Comparison of ENCODE assay signal across 8 mouse cellular contexts in genomic region chr6:22288737-22289460, GRCm38 (mm10). TPM values are rescaled to one million over a fixed set of nuclear protein-coding genes. Genes with fewer than 3 reads are reported as not detected.
DNase-seq lines count a peak whose midpoint lies in the region; ATAC-seq and TF ChIP-seq lines count a peak whose summit lies in the region.

No protein-coding gene starts in this region.

- under 1% methylated on average over 38 of the region's 38 CpGs for WGBS in forebrain, embryonic 13.5 days
- WGBS in intestine, embryonic 15.5 days = 2% methylated on average over 38 of the region's 38 CpGs

- peak; percentile 28 for TF ChIP-seq CTCF in layer of hippocampus, adult 2 months (conservative IDR thresholded peaks at IDR 0.05)
- no peak for TF ChIP-seq CTCF in bone marrow macrophage, adult 2 months (IDR thresholded peaks at IDR 0.05; ENCODE audit: low read depth, low read length)

- H3K36me3 ChIP-seq in forebrain, embryonic 13.5 days (ENCODE audit: poor library complexity, severe bottlenecking) = no peaks in the 10 kb centered on the region
- no peaks in the 10 kb centered on the region for H3K36me3 ChIP-seq in intestine, embryonic 15.5 days

- H3K4me3 ChIP-seq in layer of hippocampus, adult 2 months = peak overlapping the region; percentile 46
- peak overlapping the region; percentile 55 for H3K4me3 ChIP-seq in bone marrow macrophage, adult 2 months (ENCODE audit: insufficient read depth, low read length)
- peak overlapping the region; percentile 46 for H3K4me3 ChIP-seq in forebrain, embryonic 13.5 days
- peak overlapping the region; percentile 36 for H3K4me3 ChIP-seq in intestine, embryonic 15.5 days (replicated peaks)

- no peak for TF ChIP-seq POLR2A in bone marrow macrophage, adult 2 months (IDR thresholded peaks at IDR 0.05; ENCODE audit: borderline replicate concordance, low read depth, low read length)

- peaks cover 57% of the 10 kb centered on the region for H3K27me3 ChIP-seq in forebrain, embryonic 13.5 days
- peaks cover 17% of the 10 kb centered on the region for H3K27me3 ChIP-seq in intestine, embryonic 15.5 days (replicated peaks)

- DNase-seq in layer of hippocampus, adult 2 months (ENCODE audit: low spot score in 2 of 2) = no peak
- DNase-seq in layer of hippocampus, adult 11-12 months (ENCODE audit: low spot score) = no peak
- DNase-seq in lung, postnatal 10 days = peak; percentile 11
- peak; percentile 42 to 61 for DNase-seq in right cerebral cortex, postnatal 10 days (ENCODE audit: low spot score in 2 of 2)
- DNase-seq in adipocyte (ENCODE audit: low spot score) = no peak

- no peaks in the 10 kb centered on the region for H3K9me3 ChIP-seq in forebrain, embryonic 13.5 days (replicated peaks)
- no peaks in the 10 kb centered on the region for H3K9me3 ChIP-seq in intestine, embryonic 15.5 days

- H3K4me2 ChIP-seq in forebrain, embryonic 13.5 days = peak overlapping the region; percentile 92
- peak overlapping the region; percentile 85 for H3K4me2 ChIP-seq in intestine, embryonic 15.5 days (replicated peaks)

- H3K9ac ChIP-seq in forebrain, embryonic 13.5 days = no peak overlapping the region; the same call in 1 of the 2 replicates
- H3K9ac ChIP-seq in intestine, embryonic 15.5 days = 0 out of 2 replicates have a peak overlapping the region, but pooled peaks have one; percentile 17

- H3K4me1 ChIP-seq in bone marrow macrophage, adult 2 months (ENCODE audit: control insufficient read depth, insufficient read depth, low read length) = no peaks in the 10 kb centered on the region
- peaks cover 21% of the 10 kb centered on the region for H3K4me1 ChIP-seq in forebrain, embryonic 13.5 days
- H3K4me1 ChIP-seq in intestine, embryonic 15.5 days (replicated peaks) = peaks cover 20% of the 10 kb centered on the region

- no peak overlapping the region for H3K27ac ChIP-seq in layer of hippocampus, adult 2 months
- no peak overlapping the region for H3K27ac ChIP-seq in bone marrow macrophage, adult 2 months (ENCODE audit: insufficient read depth, low read depth, low read length)
- no peak overlapping the region for H3K27ac ChIP-seq in forebrain, embryonic 13.5 days
- no peak overlapping the region for H3K27ac ChIP-seq in intestine, embryonic 15.5 days

- peak; percentile 80 for ATAC-seq in forebrain, embryonic 13.5 days
- peak; percentile 77 for ATAC-seq in intestine, embryonic 15.5 days

RNA-seq across cellular contexts. Expression of gene Wnt16, which starts 0.9 kb away (rescaled TPM):
- total RNA-seq in layer of hippocampus, adult 2 months (2021) = 1 to 10 TPM; 1.2 to 2.5 TPM
- polyA plus RNA-seq in bone marrow macrophage, adult 2 months (2012; ENCODE audit: insufficient read depth, insufficient read length, missing spikeins) = not detected in 2 replicates
- polyA plus RNA-seq in forebrain, embryonic 13.5 days (2015; fragmentation: Nextera tagmentation; extraction: Ambion mirVana) = not detected in 2 replicates
- polyA plus RNA-seq in intestine, embryonic 15.5 days (2015; fragmentation: Nextera tagmentation; extraction: Ambion mirVana) = 0.30 and 0.52 TPM in 2 replicates

Comparison
In these comparisons a context has a peak if more than half of its experiments do, and no peak if none do; other contexts are left out.
1. DNase-seq: peak in lung, postnatal 10 days (single experiment) and right cerebral cortex, postnatal 10 days (2 of 2); none in layer of hippocampus, adult 2 months (0 of 2), layer of hippocampus, adult 11-12 months (single experiment) and adipocyte (single experiment).
2. Peak in every context shown above with its lines, with median percentiles within 50 percentile points of each other: H3K4me3 ChIP-seq.